Mouse (Mus musculus): ENCODE measurements around the gene Gm10100.
"Not testable (repeated sequence)": the region's sequence is repeated elsewhere in the genome, so short reads cannot be mapped to it uniquely, and the experiment has no call there.

Gm10100 gene

DNA sequence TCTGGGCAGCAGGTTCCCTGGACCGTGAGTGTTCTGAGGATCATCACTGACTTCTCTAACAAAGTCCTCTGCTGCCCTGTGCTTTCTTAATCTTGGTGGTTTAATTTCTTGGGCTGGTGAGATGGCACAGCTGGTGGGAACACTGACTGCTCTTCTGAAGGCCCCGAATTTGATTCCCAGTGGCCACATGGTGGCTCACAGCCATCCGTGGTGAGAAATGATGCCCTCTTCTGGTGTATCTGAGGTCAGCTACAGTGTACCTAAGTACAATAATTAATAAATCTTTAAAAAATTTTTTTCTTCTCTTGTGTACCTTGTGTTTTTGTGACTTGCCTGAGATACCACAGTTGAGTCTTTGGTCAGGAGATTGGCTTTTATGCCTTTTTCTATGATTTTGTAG is 26.0 kb downstream of the Gm10100 start:
- not testable (repeated sequence) for DNase-seq (ENCODE audit: low spot score in 2 of 2)

DNA sequence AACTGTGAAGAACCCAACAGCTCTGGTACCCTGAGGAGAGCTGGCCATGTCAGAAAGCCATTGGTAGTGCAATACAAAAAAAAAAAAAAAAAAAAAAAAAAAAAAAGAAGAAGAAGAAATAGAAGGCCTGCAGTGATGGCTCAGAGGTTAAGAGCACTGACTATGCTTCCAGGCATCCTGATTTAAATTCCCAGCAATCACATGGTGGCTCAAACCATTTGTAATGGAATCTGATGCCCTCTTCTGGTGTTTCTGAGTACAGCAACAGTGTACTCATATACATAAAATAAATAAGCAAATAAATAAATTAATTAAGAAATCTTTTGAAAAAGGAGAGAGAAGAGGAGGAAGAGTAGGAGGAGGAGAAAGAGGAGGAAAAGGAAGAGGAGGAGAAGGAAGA is 27.2 kb downstream of the Gm10100 start:
- DNase-seq (ENCODE audit: low spot score in 2 of 2), result no peak

DNA sequence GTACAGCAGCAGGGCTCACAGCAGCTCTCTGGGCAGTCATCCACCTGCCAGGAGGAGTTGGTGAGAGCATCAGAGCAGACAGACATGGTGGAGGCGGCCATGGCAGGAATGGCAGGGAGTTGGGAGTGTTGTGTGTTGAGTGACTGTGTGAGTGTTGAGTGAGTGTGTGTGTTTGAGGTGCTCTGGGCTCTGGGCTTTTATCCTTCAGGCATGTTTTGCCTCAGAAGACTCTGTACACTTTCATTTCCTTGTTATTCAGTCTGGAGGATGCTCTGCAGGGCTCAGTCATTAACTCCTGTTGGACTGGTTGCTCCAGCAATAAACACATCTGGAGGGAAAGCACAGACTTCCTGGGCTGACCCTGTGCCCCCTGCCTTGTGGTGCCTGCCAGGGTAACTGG is 33.3 kb downstream of the Gm10100 start, which contains the start of gene Gm3233:
Gene Gm3233, minus strand, starts transcription at position 101 of the 400 bp plus-strand sequence.
- DNase-seq (ENCODE audit: low spot score in 2 of 2), result not testable (repeated sequence)

DNA sequence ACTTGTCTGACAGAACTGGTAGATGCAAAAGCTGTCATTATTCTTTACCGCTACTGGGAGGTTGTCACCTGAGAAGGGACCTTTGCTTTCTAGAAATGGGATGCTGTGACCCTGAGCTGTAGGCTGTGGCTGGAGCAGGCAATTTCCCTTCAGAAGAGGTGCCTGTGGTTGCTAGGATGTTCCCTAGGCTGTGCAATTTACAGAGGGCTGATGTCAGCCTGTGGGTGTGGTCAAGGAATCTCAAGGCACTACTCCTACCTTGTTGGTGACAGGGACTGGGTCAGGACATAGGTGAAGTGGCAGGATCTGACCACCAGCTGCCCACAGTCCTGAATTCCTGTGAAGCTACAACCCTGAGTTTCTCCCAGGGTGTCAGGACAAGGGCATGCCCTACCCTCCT is 43.4 kb downstream of the Gm10100 start:
- DNase-seq (ENCODE audit: low spot score in 2 of 2), result no peak

DNA sequence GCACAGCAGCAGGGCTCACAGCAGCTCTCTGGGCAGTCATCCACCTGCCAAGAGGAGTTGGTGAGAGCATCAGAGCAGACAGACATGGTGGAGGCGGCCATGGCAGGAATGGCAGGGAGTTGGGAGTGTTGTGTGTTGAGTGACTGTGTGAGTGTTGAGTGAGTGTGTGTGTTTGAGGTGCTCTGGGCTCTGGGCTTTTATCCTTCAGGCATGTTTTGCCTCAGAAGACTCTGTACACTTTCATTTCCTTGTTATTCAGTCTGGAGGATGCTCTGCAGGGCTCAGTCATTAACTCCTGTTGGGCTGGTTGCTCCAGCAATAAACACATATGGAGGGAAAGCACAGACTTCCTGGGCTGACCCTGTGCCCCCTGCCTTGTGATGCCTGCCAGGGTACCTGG is 44.9 kb downstream of the Gm10100 start, which contains the start of gene Gm3238:
Gene Gm3238, minus strand, starts transcription at position 101 of the 400 bp plus-strand sequence.
- DNase-seq (ENCODE audit: low spot score in 2 of 2), result not testable (repeated sequence)

DNA sequence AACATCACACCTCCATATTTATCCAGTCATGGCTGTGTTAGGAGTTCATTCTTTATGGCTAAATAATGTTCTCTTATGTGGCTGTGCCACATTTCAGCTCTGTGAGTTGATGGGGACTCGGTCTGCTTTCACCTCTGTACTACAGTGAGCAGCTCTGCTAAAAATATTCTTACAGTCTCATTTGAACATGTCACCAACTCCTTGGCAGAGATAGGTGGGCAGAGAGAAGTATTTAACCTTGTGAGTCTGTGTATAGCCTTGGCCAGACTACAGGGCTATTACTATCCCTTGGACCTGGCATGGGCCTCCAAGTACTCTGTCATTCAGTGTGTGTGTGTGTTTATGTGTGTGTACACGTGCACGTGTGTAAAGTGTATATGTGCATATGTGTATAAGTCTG is 45.9 kb downstream of the Gm10100 start:
- DNase-seq (ENCODE audit: low spot score in 2 of 2), result not testable (repeated sequence)

Data from spleen, postnatal 10 days (tissue).